Mouse (Mus musculus): ENCODE results near the gene Hivep3. TPM values are rescaled to one million over a fixed set of nuclear protein-coding genes. Genes with fewer than 3 reads are reported as not detected.

Hivep3 gene
- polyA plus RNA-seq, 1 experiment: 1.7 TPM

DNA sequence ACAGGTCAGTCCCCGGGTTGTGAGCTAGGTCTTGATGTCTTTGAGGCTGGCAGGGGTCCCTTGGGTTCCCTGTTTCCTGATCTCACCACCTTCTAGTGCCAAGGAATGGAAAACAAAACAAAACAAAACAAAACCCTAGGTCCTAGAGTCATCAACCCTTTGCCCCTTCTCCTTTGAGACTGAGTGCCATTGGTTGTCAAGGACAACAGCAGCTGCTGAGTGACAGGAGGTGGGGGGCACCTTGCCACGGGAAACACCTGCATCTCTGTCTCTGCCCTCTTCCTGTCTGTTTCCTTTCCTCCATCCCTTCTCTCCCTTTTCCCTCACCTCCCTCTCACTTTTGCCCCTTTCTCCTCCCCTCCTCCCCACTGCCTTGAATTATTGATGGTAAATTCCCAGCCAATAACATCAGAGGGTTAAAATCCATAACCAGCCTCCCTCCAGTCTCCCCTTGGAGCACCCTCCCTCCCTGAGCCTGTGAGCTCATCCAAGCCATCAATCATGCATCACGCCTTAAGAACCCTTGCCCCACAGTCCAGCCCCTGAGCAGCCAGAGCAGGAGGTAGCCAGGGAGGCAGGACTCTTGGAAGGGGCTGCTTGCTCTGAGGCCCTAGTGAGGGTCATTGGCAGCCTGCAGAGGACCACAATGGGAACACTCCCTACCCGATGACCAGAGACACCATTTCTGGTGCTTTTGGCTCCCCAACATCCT is 253.9 kb downstream of the Hivep3 start:
- Histone ChIP-seq H3K4me1 (ENCODE audit: control insufficient read depth, insufficient read depth, low read length) (no peaks in the 10 kb centered on the region), H3K27ac (ENCODE audit: control insufficient read depth, insufficient read depth, low read depth, low read length) (no peak overlapping the region), H3K36me3 (ENCODE audit: control insufficient read depth, insufficient read depth, low read length) (no peaks in the 10 kb centered on the region), H3K4me3 (ENCODE audit: control insufficient read depth, low read depth, low read length) (no peak overlapping the region), H3K27me3 (ENCODE audit: control insufficient read depth, insufficient read depth, low read length) (no peaks in the 10 kb centered on the region)
- no peak for TF ChIP-seq POLR2A (IDR thresholded peaks at IDR 0.05; ENCODE audit: control insufficient read depth, low read depth, low read length)
- TF ChIP-seq CTCF (IDR thresholded peaks at IDR 0.05; ENCODE audit: control insufficient read depth, insufficient read depth, insufficient replicate concordance, low read depth, low read length): no peak

DNA sequence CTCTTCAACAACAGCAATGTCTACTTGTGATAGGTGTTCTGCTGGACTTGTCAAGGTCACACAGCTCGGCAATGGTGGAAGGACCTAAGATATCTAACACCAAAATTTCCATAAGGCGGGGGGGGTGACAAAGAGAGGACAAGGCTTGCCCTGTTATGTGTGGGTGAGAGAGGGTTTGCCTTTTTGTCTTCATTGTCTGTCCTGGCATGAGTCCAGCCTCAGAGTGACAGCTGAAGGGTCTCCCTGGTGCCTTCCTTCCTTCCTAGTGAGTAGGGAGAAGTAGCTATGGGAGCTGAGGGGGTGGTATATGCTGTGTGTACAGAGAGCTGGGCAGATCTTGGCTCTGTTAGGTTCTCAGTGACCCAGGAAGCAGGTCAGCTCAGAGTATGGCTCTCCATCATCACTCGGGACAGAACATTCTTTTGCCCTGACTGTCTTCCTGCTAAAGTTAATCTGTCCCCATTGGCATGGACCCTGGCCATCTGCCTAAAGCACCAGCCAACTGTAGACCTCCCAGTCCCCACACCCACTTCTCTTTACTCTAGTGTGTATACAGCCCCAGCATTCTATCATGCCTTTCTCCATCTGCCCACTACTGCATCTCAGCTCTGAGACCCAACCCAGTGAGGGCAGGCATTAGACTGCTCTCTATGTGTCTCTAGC is 255.6 kb downstream of the Hivep3 start:
- TF ChIP-seq CTCF (IDR thresholded peaks at IDR 0.05; ENCODE audit: control insufficient read depth, insufficient read depth, insufficient replicate concordance, low read depth, low read length): no peak
- TF ChIP-seq POLR2A (IDR thresholded peaks at IDR 0.05; ENCODE audit: control insufficient read depth, low read depth, low read length): no peak
- H3K27ac ChIP-seq (ENCODE audit: control insufficient read depth, insufficient read depth, low read depth, low read length): no peak overlapping the region
- H3K4me1 ChIP-seq (ENCODE audit: control insufficient read depth, insufficient read depth, low read length): no peaks in the 10 kb centered on the region
- H3K36me3 ChIP-seq (ENCODE audit: control insufficient read depth, insufficient read depth, low read length): no peaks in the 10 kb centered on the region
- H3K27me3 ChIP-seq (ENCODE audit: control insufficient read depth, insufficient read depth, low read length): no peaks in the 10 kb centered on the region
- H3K4me3 ChIP-seq (ENCODE audit: control insufficient read depth, low read depth, low read length): no peak overlapping the region

GRCm38 (mm10) chr4:119990346-119990745 is 256.8 kb downstream of the Hivep3 start:
- H3K4me1 ChIP-seq (ENCODE audit: control insufficient read depth, insufficient read depth, low read length): no peaks in the 10 kb centered on the region
- no peak overlapping the region for H3K27ac ChIP-seq (ENCODE audit: control insufficient read depth, insufficient read depth, low read depth, low read length)
- no peak overlapping the region for H3K4me3 ChIP-seq (ENCODE audit: control insufficient read depth, low read depth, low read length)
- no peaks in the 10 kb centered on the region for H3K36me3 ChIP-seq (ENCODE audit: control insufficient read depth, insufficient read depth, low read length)
- TF ChIP-seq CTCF (IDR thresholded peaks at IDR 0.05; ENCODE audit: control insufficient read depth, insufficient read depth, insufficient replicate concordance, low read depth, low read length) (no peak), POLR2A (IDR thresholded peaks at IDR 0.05; ENCODE audit: control insufficient read depth, low read depth, low read length) (no peak)
- H3K27me3 ChIP-seq (ENCODE audit: control insufficient read depth, insufficient read depth, low read length): no peaks in the 10 kb centered on the region

GRCm38 (mm10) chr4:119990841-119991240 is 257.3 kb downstream of the Hivep3 start:
- Histone ChIP-seq H3K4me3 (ENCODE audit: control insufficient read depth, low read depth, low read length) (no peak overlapping the region), H3K27ac (ENCODE audit: control insufficient read depth, insufficient read depth, low read depth, low read length) (no peak overlapping the region), H3K27me3 (ENCODE audit: control insufficient read depth, insufficient read depth, low read length) (no peaks in the 10 kb centered on the region), H3K36me3 (ENCODE audit: control insufficient read depth, insufficient read depth, low read length) (no peaks in the 10 kb centered on the region), H3K4me1 (ENCODE audit: control insufficient read depth, insufficient read depth, low read length) (no peaks in the 10 kb centered on the region)
- no peak for TF ChIP-seq CTCF (IDR thresholded peaks at IDR 0.05; ENCODE audit: control insufficient read depth, insufficient read depth, insufficient replicate concordance, low read depth, low read length)
- TF ChIP-seq POLR2A (IDR thresholded peaks at IDR 0.05; ENCODE audit: control insufficient read depth, low read depth, low read length): no peak

GRCm38 (mm10) chr4:119991758-119992157 is 258.2 kb downstream of the Hivep3 start:
- Histone ChIP-seq H3K36me3 (ENCODE audit: control insufficient read depth, insufficient read depth, low read length) (no peaks in the 10 kb centered on the region), H3K27me3 (ENCODE audit: control insufficient read depth, insufficient read depth, low read length) (no peaks in the 10 kb centered on the region), H3K4me3 (ENCODE audit: control insufficient read depth, low read depth, low read length) (no peak overlapping the region), H3K4me1 (ENCODE audit: control insufficient read depth, insufficient read depth, low read length) (no peaks in the 10 kb centered on the region), H3K27ac (ENCODE audit: control insufficient read depth, insufficient read depth, low read depth, low read length) (no peak overlapping the region)
- TF ChIP-seq CTCF (IDR thresholded peaks at IDR 0.05; ENCODE audit: control insufficient read depth, insufficient read depth, insufficient replicate concordance, low read depth, low read length) (no peak), POLR2A (IDR thresholded peaks at IDR 0.05; ENCODE audit: control insufficient read depth, low read depth, low read length) (no peak)

DNA sequence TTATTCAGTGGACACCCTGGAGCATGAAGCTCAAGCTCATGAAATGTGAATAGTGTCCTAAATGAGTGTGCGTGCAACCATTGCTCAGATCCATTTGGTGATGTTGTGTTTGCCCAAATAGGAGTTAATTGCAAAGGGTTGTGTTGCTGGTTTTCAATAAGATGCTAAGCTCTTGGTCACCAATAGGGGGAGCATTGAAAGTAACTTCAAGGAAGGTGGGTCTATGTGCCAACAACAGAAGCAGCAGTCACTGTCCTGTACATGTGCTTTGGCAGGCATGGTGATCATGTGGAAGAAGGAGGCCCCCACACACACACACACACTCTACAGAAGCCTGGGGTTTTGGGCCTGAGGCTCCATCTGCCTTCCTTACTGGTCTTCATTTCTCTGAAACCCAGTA is 262.8 kb downstream of the Hivep3 start:
- Histone ChIP-seq H3K27ac (ENCODE audit: control insufficient read depth, insufficient read depth, low read depth, low read length) (no peak overlapping the region), H3K4me1 (ENCODE audit: control insufficient read depth, insufficient read depth, low read length) (no peaks in the 10 kb centered on the region), H3K4me3 (ENCODE audit: control insufficient read depth, low read depth, low read length) (no peak overlapping the region), H3K36me3 (ENCODE audit: control insufficient read depth, insufficient read depth, low read length) (no peaks in the 10 kb centered on the region), H3K27me3 (ENCODE audit: control insufficient read depth, insufficient read depth, low read length) (no peaks in the 10 kb centered on the region)
- TF ChIP-seq POLR2A (IDR thresholded peaks at IDR 0.05; ENCODE audit: control insufficient read depth, low read depth, low read length) (no peak), CTCF (IDR thresholded peaks at IDR 0.05; ENCODE audit: control insufficient read depth, insufficient read depth, insufficient replicate concordance, low read depth, low read length) (no peak)

DNA sequence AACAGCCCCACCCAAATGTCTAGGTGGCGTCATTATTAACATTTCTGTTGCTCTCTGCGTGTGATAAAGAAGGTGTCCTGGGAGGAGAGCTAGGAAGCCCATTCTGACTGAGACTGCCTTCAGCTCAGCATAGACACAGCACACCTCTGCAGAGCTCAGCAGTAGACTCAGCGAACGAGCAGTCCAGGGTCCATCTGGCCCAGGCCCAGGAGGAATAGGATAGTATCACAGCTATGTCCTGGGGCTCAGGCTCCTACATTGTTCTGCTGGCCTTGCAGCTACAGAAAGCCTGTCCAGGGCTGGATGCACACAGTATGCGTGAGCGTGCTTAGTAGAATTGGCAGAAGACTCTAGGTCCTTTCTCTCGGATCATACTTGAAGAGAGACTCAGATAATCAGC is 263.8 kb downstream of the Hivep3 start:
- TF ChIP-seq CTCF (IDR thresholded peaks at IDR 0.05; ENCODE audit: control insufficient read depth, insufficient read depth, insufficient replicate concordance, low read depth, low read length): no peak
- no peak for TF ChIP-seq POLR2A (IDR thresholded peaks at IDR 0.05; ENCODE audit: control insufficient read depth, low read depth, low read length)
- no peak overlapping the region for H3K4me3 ChIP-seq (ENCODE audit: control insufficient read depth, low read depth, low read length)
- H3K27me3 ChIP-seq (ENCODE audit: control insufficient read depth, insufficient read depth, low read length): no peaks in the 10 kb centered on the region
- no peaks in the 10 kb centered on the region for H3K4me1 ChIP-seq (ENCODE audit: control insufficient read depth, insufficient read depth, low read length)
- H3K27ac ChIP-seq (ENCODE audit: control insufficient read depth, insufficient read depth, low read depth, low read length): no peak overlapping the region
- H3K36me3 ChIP-seq (ENCODE audit: control insufficient read depth, insufficient read depth, low read length): no peaks in the 10 kb centered on the region
